24 mouse cellular contexts compared by ENCODE assay signal in genomic region chr14:33526621-33527020, GRCm38 (mm10). TPM values are rescaled to one million over a fixed set of nuclear protein-coding genes. Genes with fewer than 3 reads are reported as not detected.
DNase-seq lines count a peak whose midpoint lies in the region; ATAC-seq and TF ChIP-seq lines count a peak whose summit lies in the region.
"Had no signal": no experiment of that assay in that cellular context is flagged by ENCODE, and none has a peak within 500 bp of the region (broad histone marks: within the 10 kb centered on the region; RNA-seq: fewer than 3 reads in every experiment).

No protein-coding gene starts in this region.

- TF ChIP-seq POLR2A in myocyte (IDR thresholded peaks at IDR 0.05; ENCODE audit: insufficient read length, low read depth) = no peak

- H3K79me2 ChIP-seq in myocyte (ENCODE audit: control insufficient read depth, insufficient read depth) = no peaks in the 10 kb centered on the region

- H3K4me3 ChIP-seq in hindbrain, embryonic 14.5 days (replicated peaks; ENCODE audit: low read length) = no peak overlapping the region
- H3K4me3 ChIP-seq in hindbrain, embryonic 11.5 days (ENCODE audit: low read depth, low read length) = no peak overlapping the region
- H3K4me3 ChIP-seq in myocyte = no peak overlapping the region
- no peak overlapping the region for H3K4me3 ChIP-seq in forebrain, embryonic 10.5 days
- no peak overlapping the region for H3K4me3 ChIP-seq in liver, embryonic 12.5 days
- H3K4me3 ChIP-seq: gastrocnemius, adult 2 months; layer of hippocampus, adult 2 months; liver, embryonic 13.5 days; megakaryocyte, embryonic 14.5 days; stomach, embryonic 15.5 days had no signal

- H3K9ac ChIP-seq in hindbrain, embryonic 14.5 days = no peak overlapping the region
- H3K9ac ChIP-seq in hindbrain, embryonic 11.5 days (ENCODE audit: low read depth, low read length) = no peak overlapping the region
- no peak overlapping the region for H3K9ac ChIP-seq in liver, embryonic 12.5 days
- H3K9ac ChIP-seq: liver, embryonic 13.5 days; stomach, embryonic 15.5 days had no signal

- H3K4me1 ChIP-seq in hindbrain, embryonic 14.5 days (replicated peaks; ENCODE audit: control insufficient read depth, insufficient read depth, low read length) = peaks cover 7% of the 10 kb centered on the region; the same call in 1 of the 2 replicates
- no peaks in the 10 kb centered on the region for H3K4me1 ChIP-seq in hindbrain, embryonic 11.5 days (replicated peaks; ENCODE audit: control insufficient read depth, insufficient read depth, low read length)
- no peaks in the 10 kb centered on the region for H3K4me1 ChIP-seq in forebrain, embryonic 10.5 days
- no peaks in the 10 kb centered on the region for H3K4me1 ChIP-seq in liver, embryonic 12.5 days
- H3K4me1 ChIP-seq: liver, embryonic 13.5 days; megakaryocyte, embryonic 14.5 days; stomach, embryonic 15.5 days had no signal

- H3ac ChIP-seq in myocyte (ENCODE audit: control insufficient read depth, insufficient read length) = no peak overlapping the region

- no peak for DNase-seq in hindbrain, embryonic 14.5 days (ENCODE audit: low spot score)
- DNase-seq in hindbrain, embryonic 11.5 days (ENCODE audit: low spot score) = no peak
- peak; percentile 57 for DNase-seq in ES-CJ7 (ENCODE audit: low read depth, low spot score)
- peak; percentile 16 for DNase-seq in embryo, embryonic 11.5 days (ENCODE audit: low read depth, low spot score)
- DNase-seq in forebrain, embryonic 10.5 days (ENCODE audit: extremely low spot score, low spot score) = no peak
- DNase-seq: cerebellum, adult 2 months; gastrocnemius, adult 2 months; heart, postnatal 4 days; left cerebral cortex, postnatal 4 days; liver, embryonic 13.5 days; spleen, adult 18-20 months had no signal

- H3K4me2 ChIP-seq in hindbrain, embryonic 14.5 days (replicated peaks) = no peak overlapping the region
- H3K4me2 ChIP-seq in hindbrain, embryonic 11.5 days (replicated peaks; ENCODE audit: low read depth, low read length) = no peak overlapping the region
- no peak overlapping the region for H3K4me2 ChIP-seq in myocyte (ENCODE audit: low read depth)
- no peak overlapping the region for H3K4me2 ChIP-seq in liver, embryonic 12.5 days
- H3K4me2 ChIP-seq: liver, embryonic 13.5 days; stomach, embryonic 15.5 days had no signal

- no peaks in the 10 kb centered on the region for H3K27me3 ChIP-seq in hindbrain, embryonic 14.5 days (ENCODE audit: control insufficient read depth, insufficient read depth, low read length)
- no peaks in the 10 kb centered on the region for H3K27me3 ChIP-seq in hindbrain, embryonic 11.5 days (ENCODE audit: control insufficient read depth, insufficient read depth, low read length)
- peaks cover 13% of the 10 kb centered on the region for H3K27me3 ChIP-seq in myocyte (ENCODE audit: control insufficient read depth, insufficient read depth, insufficient read length)
- H3K27me3 ChIP-seq in forebrain, embryonic 10.5 days (ENCODE audit: poor library complexity, severe bottlenecking) = no peaks in the 10 kb centered on the region
- no peaks in the 10 kb centered on the region for H3K27me3 ChIP-seq in liver, embryonic 12.5 days (replicated peaks)
- H3K27me3 ChIP-seq: liver, embryonic 13.5 days; stomach, embryonic 15.5 days had no signal

- ATAC-seq in hindbrain, embryonic 14.5 days (ENCODE audit: low FRiP score) = no peak
- ATAC-seq in hindbrain, embryonic 11.5 days (ENCODE audit: low FRiP score) = no peak
- ATAC-seq in liver, embryonic 12.5 days = no peak
- ATAC-seq: forebrain, embryonic 16.5 days; lung, postnatal 0 days had no signal

- 74% methylated on average over 2 of the region's 2 CpGs for whole genome bisulfite sequencing in hindbrain, embryonic 14.5 days
- WGBS in hindbrain, embryonic 11.5 days = 60% methylated on average over 2 of the region's 2 CpGs
- WGBS in forebrain, embryonic 10.5 days = 65% methylated on average over 2 of the region's 2 CpGs
- WGBS in liver, embryonic 12.5 days (ENCODE audit: insufficient replicate concordance) = 46% methylated on average over 2 of the region's 2 CpGs

- peak overlapping the region; percentile 56; the same call in 1 of the 2 replicates for H3K27ac ChIP-seq in hindbrain, embryonic 14.5 days
- H3K27ac ChIP-seq in hindbrain, embryonic 11.5 days (ENCODE audit: low read depth, low read length) = no peak overlapping the region
- H3K27ac ChIP-seq in forebrain, embryonic 10.5 days = no peak overlapping the region
- no peak overlapping the region for H3K27ac ChIP-seq in liver, embryonic 12.5 days
- H3K27ac ChIP-seq: gastrocnemius, adult 2 months; liver, embryonic 13.5 days; stomach, embryonic 15.5 days had no signal

- no peaks in the 10 kb centered on the region for H3K36me3 ChIP-seq in hindbrain, embryonic 14.5 days (replicated peaks; ENCODE audit: control insufficient read depth, insufficient read depth)
- H3K36me3 ChIP-seq in hindbrain, embryonic 11.5 days (ENCODE audit: control insufficient read depth, insufficient read depth, low read length) = no peaks in the 10 kb centered on the region
- no peaks in the 10 kb centered on the region for H3K36me3 ChIP-seq in myocyte (ENCODE audit: control insufficient read depth, insufficient read depth)
- H3K36me3 ChIP-seq in forebrain, embryonic 10.5 days (replicated peaks) = no peaks in the 10 kb centered on the region
- no peaks in the 10 kb centered on the region for H3K36me3 ChIP-seq in liver, embryonic 12.5 days
- H3K36me3 ChIP-seq: G1E; liver, embryonic 13.5 days; stomach, embryonic 15.5 days had no signal

- no peaks in the 10 kb centered on the region for H3K9me3 ChIP-seq in hindbrain, embryonic 14.5 days (ENCODE audit: control insufficient read depth, low read length)
- no peaks in the 10 kb centered on the region for H3K9me3 ChIP-seq in hindbrain, embryonic 11.5 days (ENCODE audit: control insufficient read depth, low read length)
- H3K9me3 ChIP-seq in forebrain, embryonic 10.5 days = no peaks in the 10 kb centered on the region
- no peaks in the 10 kb centered on the region for H3K9me3 ChIP-seq in liver, embryonic 12.5 days (replicated peaks)
- H3K9me3 ChIP-seq: liver, embryonic 13.5 days; megakaryocyte, embryonic 14.5 days; stomach, embryonic 15.5 days had no signal

TF ChIP-seq in myocyte, 11 proteins besides CTCF, POLR2A, EP300 and RAD21:
- peak; percentile 80 for TF ChIP-seq REST (IDR thresholded peaks at IDR 0.05; ENCODE audit: insufficient read depth, insufficient read length)
- TF ChIP-seq MYOD1 (IDR thresholded peaks at IDR 0.05; ENCODE audit: control insufficient read depth in 1 of 3, insufficient read length in 2 of 3, low read depth in 2 of 3) = no peak

RNA-seq across cellular contexts. Expression of gene Frmpd2, which starts 55.1 kb away (rescaled TPM):
- 0.16 and 0.30 TPM in 2 replicates for polyA plus RNA-seq in hindbrain, embryonic 14.5 days (2014; fragmentation: Nextera tagmentation; extraction: Ambion mirVana)
- polyA plus RNA-seq in hindbrain, embryonic 11.5 days (2014; fragmentation: Nextera tagmentation; extraction: Ambion mirVana) = 0.12 and 0.14 TPM in 2 replicates
- polyA plus RNA-seq in myocyte (2012; fragmentation: generic; extraction: Trizol) = not detected
- not detected in 2 replicates for polyA plus RNA-seq in forebrain, embryonic 10.5 days (2016; fragmentation: Nextera tagmentation; extraction: Ambion mirVana)
- polyA plus RNA-seq in liver, embryonic 12.5 days (2016; fragmentation: Nextera tagmentation; extraction: Ambion mirVana) = not detected in 2 replicates
- polyA plus RNA-seq: C2C12; forebrain, embryonic 16.5 days; G1E; heart, embryonic 14.5 days; kidney, embryonic 14.5 days; liver, embryonic 13.5 days; neural tube, embryonic 11.5 days; thymus, postnatal 0 days had no signal

Comparison
In these comparisons a context has a peak if more than half of its experiments do, and no peak if none do; other contexts are left out.
1. DNase-seq: peak in ES-CJ7 (single experiment) and embryo, embryonic 11.5 days (single experiment); none in hindbrain, embryonic 14.5 days (single experiment), hindbrain, embryonic 11.5 days (single experiment) and forebrain, embryonic 10.5 days (single experiment).